Mouse (Mus musculus) E14TG2a.4 (cell line): ENCODE measurements around the gene Greb1.

Experiments used
- H3K27me3 ChIP-seq: 2 replicates; pipeline ENCODE4 v1.6.1; 2014; ENCODE audit warnings: low read length, control low read depth; ENCODE audit not compliant: insufficient read depth
- H3K36me3 ChIP-seq: 2 replicates; pipeline ENCODE4 v1.6.1; 2014; ENCODE audit warnings: low read length, control low read depth; ENCODE audit not compliant: insufficient read depth
- H3K4me1 ChIP-seq: replicated peaks from 2 replicates; pipeline ENCODE4 v1.6.1; 2014; ENCODE audit warnings: low read depth, low read length, control low read depth
- H3K4me3 ChIP-seq: replicated peaks from 2 replicates; pipeline ENCODE4 v1.5.1; 2014; ENCODE audit warnings: mild to moderate bottlenecking, low read length
- H3K9me3 ChIP-seq: 2 replicates; pipeline ENCODE4 v1.6.1; 2014; ENCODE audit warnings: low read length, control low read depth
- CTCF ChIP-seq: conservative IDR thresholded peaks from 2 replicates; pipeline ENCODE4 v1.5.1; 2014; ENCODE audit warnings: low read length
- NANOG ChIP-seq: IDR thresholded peaks from 2 replicates; pipeline ENCODE4 v1.6.1; 2014; ENCODE audit warnings: borderline replicate concordance, low read length, mixed read lengths
- POU5F1 ChIP-seq: IDR thresholded peaks from 2 replicates; pipeline ENCODE4 v1.6.1; 2014; ENCODE audit warnings: low read length, borderline replicate concordance

The Greb1 gene

GRCm38 (mm10) chr12:16648273-16648672 is 152.4 kb downstream of the Greb1 start:
- H3K4me3 ChIP-seq = no peak overlapping the region
- no peaks in the 10 kb centered on the region; the same call in 1 of the 2 replicates for H3K4me1 ChIP-seq
- no peaks in the 10 kb centered on the region for H3K9me3 ChIP-seq
- peaks cover 43% of the 10 kb centered on the region for H3K27me3 ChIP-seq
- TF ChIP-seq NANOG = no peak
- no peak for TF ChIP-seq POU5F1
- TF ChIP-seq CTCF = no peak
- H3K36me3 ChIP-seq = no peaks in the 10 kb centered on the region

GRCm38 (mm10) chr12:16646780-16647409 is 153.8 kb downstream of the Greb1 start:
- Histone ChIP-seq H3K9me3 (no peaks in the 10 kb centered on the region), H3K27me3 (peaks cover 32% of the 10 kb centered on the region), H3K4me3 (no peak overlapping the region), H3K36me3 (no peaks in the 10 kb centered on the region), H3K4me1 (no peaks in the 10 kb centered on the region)
- TF ChIP-seq POU5F1 (no peak), CTCF (no peak), NANOG (no peak)

- no peaks in the 10 kb centered on the region for H3K4me1 ChIP-seq
- H3K27me3 ChIP-seq = peaks cover 11% of the 10 kb centered on the region
- no peaks in the 10 kb centered on the region for H3K36me3 ChIP-seq
- no peak overlapping the region for H3K4me3 ChIP-seq
- TF ChIP-seq POU5F1 (no peak), CTCF (no peak), NANOG (no peak)
- H3K9me3 ChIP-seq = no peaks in the 10 kb centered on the region
Observed at GRCm38 (mm10) chr12:16644698-16645097, 156.0 kb downstream of the Greb1 start.

GRCm38 (mm10) chr12:16643508-16644345 is 157.0 kb downstream of the Greb1 start:
- Histone ChIP-seq H3K36me3 (no peaks in the 10 kb centered on the region), H3K27me3 (peaks cover 11% of the 10 kb centered on the region), H3K4me1 (no peaks in the 10 kb centered on the region), H3K4me3 (no peak overlapping the region), H3K9me3 (no peaks in the 10 kb centered on the region)
- TF ChIP-seq POU5F1 = no peak
- TF ChIP-seq NANOG = no peak

- no peaks in the 10 kb centered on the region for H3K36me3 ChIP-seq
- no peaks in the 10 kb centered on the region for H3K9me3 ChIP-seq
- TF ChIP-seq POU5F1 = no peak
- TF ChIP-seq CTCF = peak; percentile 51
- H3K4me3 ChIP-seq = no peak overlapping the region
- H3K27me3 ChIP-seq = peaks cover 6% of the 10 kb centered on the region
- no peaks in the 10 kb centered on the region for H3K4me1 ChIP-seq
Observed at GRCm38 (mm10) chr12:16642000-16642399, 158.7 kb downstream of the Greb1 start.

- H3K36me3 ChIP-seq = no peaks in the 10 kb centered on the region
- no peaks in the 10 kb centered on the region for H3K9me3 ChIP-seq
- TF ChIP-seq CTCF = no peak
- H3K4me1 ChIP-seq = no peaks in the 10 kb centered on the region
- peaks cover 4% of the 10 kb centered on the region; the same call in 1 of the 2 replicates for H3K27me3 ChIP-seq
- H3K4me3 ChIP-seq = no peak overlapping the region
Observed at GRCm38 (mm10) chr12:16640075-16640474, 160.6 kb downstream of the Greb1 start.

- no peaks in the 10 kb centered on the region for H3K36me3 ChIP-seq
- no peaks in the 10 kb centered on the region for H3K4me1 ChIP-seq
- H3K27me3 ChIP-seq = peaks cover 4% of the 10 kb centered on the region; the same call in 1 of the 2 replicates
- TF ChIP-seq CTCF (peak; percentile 38), NANOG (no peak)
- H3K9me3 ChIP-seq = no peaks in the 10 kb centered on the region
- H3K4me3 ChIP-seq = no peak overlapping the region
Observed at GRCm38 (mm10) chr12:16639078-16639771, 161.5 kb downstream of the Greb1 start.

GRCm38 (mm10) chr12:16635816-16636215 is 164.9 kb downstream of the Greb1 start:
- no peak for TF ChIP-seq NANOG
- TF ChIP-seq POU5F1 = no peak
- no peak for TF ChIP-seq CTCF
- Histone ChIP-seq H3K4me3 (no peak overlapping the region), H3K9me3 (no peaks in the 10 kb centered on the region), H3K36me3 (no peaks in the 10 kb centered on the region), H3K4me1 (peaks cover 1% of the 10 kb centered on the region; the same call in 1 of the 2 replicates), H3K27me3 (no peaks in the 10 kb centered on the region)
